Mouse (Mus musculus): ENCODE results near the gene 2010111I01Rik. TPM values are rescaled to one million over a fixed set of nuclear protein-coding genes. Genes with fewer than 3 reads are reported as not detected.
"Not testable (repeated sequence)": the region's sequence is repeated elsewhere in the genome, so short reads cannot be mapped to it uniquely, and the experiment has no call there.

The 2010111I01Rik gene
- polyA plus RNA-seq, 1 experiment: 26.6 TPM

DNA sequence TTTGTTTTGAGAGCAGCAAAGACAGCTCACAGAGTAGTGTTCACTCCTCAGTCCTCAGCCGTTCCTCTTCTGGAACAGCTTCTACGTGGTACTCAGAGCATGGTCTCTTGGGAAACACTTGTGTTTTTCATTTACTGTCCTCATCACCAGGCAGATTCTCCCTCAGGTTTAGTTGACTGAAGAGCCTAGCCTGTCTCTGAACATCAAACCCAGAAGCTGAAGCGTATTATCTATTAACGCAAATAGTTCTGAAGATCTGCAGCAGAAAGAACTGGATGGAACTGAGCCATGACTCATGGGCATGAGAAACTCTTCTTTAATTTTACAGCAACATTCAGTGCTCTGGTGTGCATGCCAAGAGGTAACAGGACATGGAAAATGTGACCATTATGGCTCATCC lies 385.4 kb downstream of the 2010111I01Rik start:
- TF ChIP-seq CTCF (IDR thresholded peaks at IDR 0.05; ENCODE audit: control insufficient read depth, insufficient read depth, insufficient replicate concordance, low read depth, low read length) (no peak), POLR2A (IDR thresholded peaks at IDR 0.05; ENCODE audit: control insufficient read depth, low read depth, low read length) (no peak)

GRCm38 (mm10) chr13:63353312-63353711 lies 388.6 kb downstream of the 2010111I01Rik start:
- H3K36me3 ChIP-seq (ENCODE audit: control insufficient read depth, insufficient read depth, low read length); H3K27ac ChIP-seq (ENCODE audit: control insufficient read depth, insufficient read depth, low read depth, low read length); H3K27me3 ChIP-seq (ENCODE audit: control insufficient read depth, insufficient read depth, low read length); H3K4me3 ChIP-seq (ENCODE audit: control insufficient read depth, low read depth, low read length); H3K4me1 ChIP-seq (ENCODE audit: control insufficient read depth, insufficient read depth, low read length): not testable (repeated sequence)

More for the DNA sequence above, 385.4 kb downstream of the 2010111I01Rik start:
- H3K27me3 ChIP-seq (ENCODE audit: control insufficient read depth, insufficient read depth, low read length): no peaks in the 10 kb centered on the region
- no peaks in the 10 kb centered on the region for H3K36me3 ChIP-seq (ENCODE audit: control insufficient read depth, insufficient read depth, low read length)
- H3K27ac ChIP-seq (ENCODE audit: control insufficient read depth, insufficient read depth, low read depth, low read length): no peak overlapping the region
- no peak overlapping the region for H3K4me3 ChIP-seq (ENCODE audit: control insufficient read depth, low read depth, low read length)
- no peaks in the 10 kb centered on the region for H3K4me1 ChIP-seq (ENCODE audit: control insufficient read depth, insufficient read depth, low read length)

DNA sequence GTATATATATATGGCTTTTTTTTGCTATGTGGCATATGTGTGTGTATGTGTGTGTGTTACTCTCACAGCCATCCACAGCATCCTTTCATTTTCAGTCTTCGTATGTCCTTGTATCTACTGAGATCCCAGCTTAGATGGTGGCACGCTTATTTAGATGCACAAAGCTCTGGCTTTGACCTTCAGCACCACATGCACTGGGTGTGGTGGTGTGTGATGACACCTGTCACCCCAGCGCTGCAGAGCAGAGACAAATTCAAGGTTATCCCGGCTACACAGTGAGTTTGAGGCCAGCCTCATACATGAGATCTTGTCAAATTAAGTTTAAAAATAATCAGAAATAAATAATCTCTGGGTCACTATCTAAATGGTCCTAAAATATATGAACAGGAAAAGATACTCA lies 391.4 kb downstream of the 2010111I01Rik start:
- no peak overlapping the region for H3K27ac ChIP-seq (ENCODE audit: control insufficient read depth, insufficient read depth, low read depth, low read length)
- H3K4me3 ChIP-seq (ENCODE audit: control insufficient read depth, low read depth, low read length): no peak overlapping the region
- no peaks in the 10 kb centered on the region for H3K27me3 ChIP-seq (ENCODE audit: control insufficient read depth, insufficient read depth, low read length)
- no peak for TF ChIP-seq POLR2A (IDR thresholded peaks at IDR 0.05; ENCODE audit: control insufficient read depth, low read depth, low read length)
- no peak for TF ChIP-seq CTCF (IDR thresholded peaks at IDR 0.05; ENCODE audit: control insufficient read depth, insufficient read depth, insufficient replicate concordance, low read depth, low read length)
- no peaks in the 10 kb centered on the region for H3K4me1 ChIP-seq (ENCODE audit: control insufficient read depth, insufficient read depth, low read length)
- H3K36me3 ChIP-seq (ENCODE audit: control insufficient read depth, insufficient read depth, low read length): no peaks in the 10 kb centered on the region

GRCm38 (mm10) chr13:63356558-63356957 lies 391.9 kb downstream of the 2010111I01Rik start:
- Histone ChIP-seq H3K36me3 (ENCODE audit: control insufficient read depth, insufficient read depth, low read length) (no peaks in the 10 kb centered on the region), H3K27me3 (ENCODE audit: control insufficient read depth, insufficient read depth, low read length) (no peaks in the 10 kb centered on the region), H3K27ac (ENCODE audit: control insufficient read depth, insufficient read depth, low read depth, low read length) (no peak overlapping the region), H3K4me1 (ENCODE audit: control insufficient read depth, insufficient read depth, low read length) (no peaks in the 10 kb centered on the region), H3K4me3 (ENCODE audit: control insufficient read depth, low read depth, low read length) (no peak overlapping the region)
- TF ChIP-seq CTCF (IDR thresholded peaks at IDR 0.05; ENCODE audit: control insufficient read depth, insufficient read depth, insufficient replicate concordance, low read depth, low read length): no peak
- TF ChIP-seq POLR2A (IDR thresholded peaks at IDR 0.05; ENCODE audit: control insufficient read depth, low read depth, low read length): no peak

DNA sequence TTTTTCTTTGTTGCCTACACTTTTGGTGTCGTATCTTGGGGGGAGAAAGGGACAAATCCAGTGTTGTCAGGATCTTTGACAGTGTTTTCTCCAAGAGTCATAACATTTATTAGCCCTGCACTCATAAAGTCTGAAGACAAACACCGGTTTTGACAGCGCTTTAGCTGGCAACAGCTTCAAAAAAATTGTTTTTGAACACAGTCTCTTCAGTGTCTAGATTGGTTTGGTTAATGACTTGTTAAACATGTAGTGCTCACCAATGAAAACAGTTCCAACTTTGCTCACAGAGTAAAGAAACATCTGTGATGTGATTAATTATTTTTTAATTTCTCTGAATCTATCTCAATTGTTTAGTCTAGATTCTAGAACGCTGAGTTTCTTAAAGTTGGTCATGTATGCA lies 394.7 kb downstream of the 2010111I01Rik start:
- Histone ChIP-seq H3K4me3 (ENCODE audit: control insufficient read depth, low read depth, low read length) (no peak overlapping the region), H3K27me3 (ENCODE audit: control insufficient read depth, insufficient read depth, low read length) (no peaks in the 10 kb centered on the region), H3K27ac (ENCODE audit: control insufficient read depth, insufficient read depth, low read depth, low read length) (no peak overlapping the region), H3K36me3 (ENCODE audit: control insufficient read depth, insufficient read depth, low read length) (no peaks in the 10 kb centered on the region), H3K4me1 (ENCODE audit: control insufficient read depth, insufficient read depth, low read length) (no peaks in the 10 kb centered on the region)
- no peak for TF ChIP-seq POLR2A (IDR thresholded peaks at IDR 0.05; ENCODE audit: control insufficient read depth, low read depth, low read length)

- TF ChIP-seq POLR2A (IDR thresholded peaks at IDR 0.05; ENCODE audit: control insufficient read depth, low read depth, low read length): no peak
- TF ChIP-seq CTCF (IDR thresholded peaks at IDR 0.05; ENCODE audit: control insufficient read depth, insufficient read depth, insufficient replicate concordance, low read depth, low read length): no peak
- Histone ChIP-seq H3K27me3 (ENCODE audit: control insufficient read depth, insufficient read depth, low read length) (no peaks in the 10 kb centered on the region), H3K27ac (ENCODE audit: control insufficient read depth, insufficient read depth, low read depth, low read length) (no peak overlapping the region), H3K4me1 (ENCODE audit: control insufficient read depth, insufficient read depth, low read length) (no peaks in the 10 kb centered on the region), H3K36me3 (ENCODE audit: control insufficient read depth, insufficient read depth, low read length) (no peaks in the 10 kb centered on the region), H3K4me3 (ENCODE audit: control insufficient read depth, low read depth, low read length) (no peak overlapping the region)
These were observed 395.6 kb downstream of the 2010111I01Rik start for GRCm38 (mm10) chr13:63360111-63360885.

GRCm38 (mm10) chr13:63361755-63362154 lies 397.1 kb downstream of the 2010111I01Rik start:
- Histone ChIP-seq H3K27ac (ENCODE audit: control insufficient read depth, insufficient read depth, low read depth, low read length) (no peak overlapping the region), H3K27me3 (ENCODE audit: control insufficient read depth, insufficient read depth, low read length) (no peaks in the 10 kb centered on the region), H3K36me3 (ENCODE audit: control insufficient read depth, insufficient read depth, low read length) (no peaks in the 10 kb centered on the region), H3K4me1 (ENCODE audit: control insufficient read depth, insufficient read depth, low read length) (no peaks in the 10 kb centered on the region), H3K4me3 (ENCODE audit: control insufficient read depth, low read depth, low read length) (no peak overlapping the region)
- TF ChIP-seq POLR2A (IDR thresholded peaks at IDR 0.05; ENCODE audit: control insufficient read depth, low read depth, low read length) (no peak), CTCF (IDR thresholded peaks at IDR 0.05; ENCODE audit: control insufficient read depth, insufficient read depth, insufficient replicate concordance, low read depth, low read length) (no peak)
